Mouse (Mus musculus): ENCODE data around the gene Crispld2.

Gene Crispld2

DNA sequence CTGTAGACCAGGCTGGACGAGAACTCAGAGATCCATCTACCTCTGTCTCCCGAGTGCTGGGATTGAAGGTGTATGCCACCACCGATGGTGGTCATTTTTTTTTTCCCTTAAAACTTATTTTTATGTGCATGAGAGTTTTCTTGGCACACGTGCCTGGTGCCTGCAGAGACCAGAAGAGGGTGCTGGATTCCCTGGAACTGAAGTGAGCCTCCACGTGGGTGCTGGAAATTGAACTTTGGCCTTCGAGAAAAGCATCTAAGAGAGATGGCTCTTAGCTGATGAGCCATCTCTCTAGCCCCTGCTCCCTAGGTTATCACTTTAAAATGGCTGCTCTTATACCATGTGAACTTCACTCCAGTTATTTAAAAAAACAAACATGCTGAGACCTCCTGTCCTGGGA, 82.3 kb downstream of the Crispld2 start:
- peak; percentile 75 for DNase-seq

DNA sequence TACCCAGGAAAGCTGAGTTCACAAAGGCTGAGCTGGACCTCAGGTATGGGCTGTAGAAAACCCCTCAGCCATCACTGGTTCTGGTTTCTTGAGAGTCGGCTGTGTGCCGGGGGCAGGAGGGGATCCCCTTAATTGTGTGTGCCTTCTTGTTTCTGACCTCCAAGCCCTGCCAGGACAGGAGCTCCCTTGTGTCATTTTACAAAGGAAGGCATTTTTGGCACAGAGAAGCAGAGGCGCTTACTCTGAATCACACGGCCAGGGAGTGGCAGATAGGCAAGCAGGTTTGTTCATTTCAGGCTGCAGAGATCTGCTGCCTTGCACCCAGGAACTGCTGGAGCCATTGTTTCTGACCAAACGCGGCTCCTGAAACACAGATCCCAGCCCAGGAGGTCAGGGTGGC, 83.1 kb downstream of the Crispld2 start:
- DNase-seq: no peak

DNA sequence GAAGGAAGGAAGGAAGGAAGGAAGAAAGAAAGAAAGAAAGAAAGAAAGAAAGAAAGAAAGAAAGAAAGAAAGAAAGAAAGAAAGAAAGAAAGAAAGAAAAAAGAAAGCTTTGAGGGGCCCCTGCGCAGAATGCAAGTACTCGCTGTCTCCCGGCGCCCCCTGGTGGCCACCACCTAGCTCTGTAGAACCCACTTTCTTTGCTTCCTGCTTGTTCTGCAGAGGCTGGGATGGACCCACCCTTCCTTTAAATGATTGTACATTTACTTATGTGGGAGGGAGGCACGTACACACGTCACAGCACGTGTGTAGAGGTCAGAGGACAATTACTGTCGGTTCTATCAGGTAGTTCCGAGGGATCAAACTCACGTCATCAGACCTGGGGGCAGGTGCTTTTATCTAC, 85.8 kb downstream of the Crispld2 start:
- DNase-seq: peak; percentile 68

DNA sequence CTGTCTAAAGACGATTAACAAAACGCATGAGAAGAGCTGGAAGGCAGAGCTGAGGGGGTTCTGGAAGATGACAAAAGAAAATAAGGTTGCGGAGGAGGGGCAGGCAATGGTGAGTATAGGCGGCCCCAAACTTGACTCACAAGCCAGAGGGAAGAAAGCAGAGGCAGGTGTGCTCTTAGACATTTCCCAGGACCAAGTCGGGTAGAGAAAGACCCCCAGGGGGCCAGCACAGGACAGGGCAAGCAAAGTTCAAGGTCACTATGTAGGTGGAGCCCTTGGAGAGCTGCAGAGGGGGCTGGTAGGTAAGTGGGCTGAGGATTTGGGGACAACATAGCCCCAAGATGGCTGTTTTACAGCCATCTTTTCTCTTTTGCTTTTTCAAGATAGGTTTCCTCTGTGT, 87.1 kb downstream of the Crispld2 start:
- no peak for DNase-seq

DNA sequence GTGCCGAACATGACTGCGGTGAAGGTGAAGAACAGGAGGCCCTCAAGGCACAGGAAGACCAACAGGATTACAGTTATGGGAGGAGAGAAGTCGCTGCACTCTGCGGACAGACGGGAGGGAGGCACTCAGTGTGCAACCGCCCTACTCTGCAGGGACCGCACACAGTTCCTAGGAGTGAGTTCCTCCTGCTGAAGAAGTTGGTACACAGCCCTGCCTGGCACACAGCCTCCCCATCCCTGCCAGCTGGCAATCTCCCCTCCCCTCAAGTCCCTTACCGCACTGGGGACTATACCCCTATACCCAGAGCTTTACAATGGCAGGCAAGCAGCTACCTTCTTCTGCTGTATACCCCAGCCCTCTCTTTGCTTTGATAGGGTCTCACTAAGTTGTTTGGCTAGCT, 91.0 kb downstream of the Crispld2 start:
- no peak for DNase-seq

DNA sequence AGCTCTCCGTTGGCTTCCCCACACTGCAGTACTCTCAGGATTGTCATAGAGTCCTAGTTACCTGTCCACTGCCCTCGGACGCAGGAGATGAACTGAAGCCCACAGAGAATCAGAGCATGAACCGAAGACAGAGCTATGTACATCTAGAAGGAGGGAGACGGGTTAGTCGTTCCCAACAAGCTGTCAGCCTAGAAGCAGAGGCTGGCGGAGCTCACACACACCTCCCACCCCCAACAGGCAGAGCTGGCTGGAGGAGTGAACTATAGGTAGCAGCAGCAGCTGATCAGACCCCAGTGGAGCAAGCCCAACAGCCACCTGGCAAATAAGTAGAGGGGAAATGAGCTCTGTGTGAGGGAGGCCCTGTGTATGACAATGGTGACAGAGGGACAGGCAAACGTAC, 92.5 kb downstream of the Crispld2 start:
- no peak for DNase-seq

DNA sequence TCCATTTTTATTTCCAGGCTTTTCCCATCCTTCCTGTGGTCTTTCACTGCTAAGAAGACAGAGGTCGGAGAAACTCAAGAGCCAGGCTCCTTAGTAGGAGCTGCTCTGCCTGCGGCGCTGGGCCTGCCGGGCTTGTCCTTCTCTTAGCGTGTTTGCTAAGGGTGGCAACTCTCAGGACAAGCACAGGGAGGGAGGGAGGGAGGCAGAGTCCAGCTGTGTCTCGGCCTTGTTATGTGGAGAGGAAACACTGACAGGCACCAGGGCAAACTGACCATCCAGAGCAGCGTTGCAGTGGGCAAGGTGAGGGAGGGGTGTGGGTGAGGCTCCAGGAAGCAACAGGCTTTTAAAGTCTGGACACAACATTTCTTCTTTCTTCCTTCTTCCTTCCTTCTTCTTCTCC, 97.3 kb downstream of the Crispld2 start:
- DNase-seq: no peak

DNA sequence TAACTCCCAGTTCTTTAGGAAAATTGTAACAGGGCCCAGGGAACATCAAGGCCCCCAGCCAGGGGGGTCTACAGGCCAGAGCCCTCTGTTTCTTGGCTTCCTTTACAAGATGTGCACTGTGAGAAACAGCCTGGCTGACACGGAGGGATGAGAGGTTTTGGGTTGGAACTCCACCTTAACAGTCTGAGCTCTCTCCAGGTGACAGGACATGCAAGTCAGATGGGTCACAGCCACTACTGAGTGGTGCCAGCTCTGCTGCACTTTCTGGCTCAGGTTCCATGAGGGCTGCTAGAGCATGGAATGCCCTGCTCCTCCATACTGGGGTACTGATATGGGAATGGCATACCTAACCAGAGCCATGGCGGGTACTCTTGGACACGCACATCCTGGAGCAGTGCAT, 98.8 kb downstream of the Crispld2 start:
- DNase-seq: no peak

DNA sequence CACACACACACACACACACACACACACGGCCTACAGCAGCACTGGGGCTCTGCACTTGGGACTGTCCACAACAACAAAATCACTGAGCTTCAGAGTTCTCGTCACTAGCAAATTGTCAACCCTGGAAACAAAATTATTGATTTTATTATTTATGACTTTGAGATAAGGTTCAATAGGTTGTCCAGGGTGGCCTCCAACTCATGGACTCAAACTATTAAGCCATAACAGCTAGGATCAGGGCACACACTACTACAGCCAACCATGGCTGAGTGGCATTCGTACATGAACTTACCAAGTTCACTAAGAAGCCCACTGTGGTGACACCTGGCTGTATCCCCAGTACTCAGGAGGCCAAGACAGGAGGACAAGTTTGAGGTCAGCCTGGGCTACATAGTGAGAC, 100.9 kb downstream of the Crispld2 start:
- DNase-seq: no peak

DNA sequence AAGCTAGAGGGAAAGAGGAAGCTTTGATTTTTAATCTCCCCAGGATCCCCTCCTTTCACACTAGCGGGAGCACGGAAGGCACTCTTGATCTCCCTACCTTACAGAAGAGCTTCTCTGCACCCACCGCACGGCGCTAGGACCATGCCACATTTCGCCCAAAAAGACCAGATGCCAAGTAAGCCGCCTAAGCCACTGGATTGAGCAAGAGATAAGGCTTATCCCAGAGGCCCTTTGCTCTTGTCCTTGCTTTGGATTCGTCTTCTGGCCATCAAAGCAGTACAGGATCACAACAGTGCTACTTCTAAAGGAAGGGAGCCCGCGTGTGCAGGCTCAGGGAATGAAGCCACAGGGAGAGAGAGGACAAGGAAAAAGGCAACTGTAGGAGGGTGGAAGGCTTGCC, 102.6 kb downstream of the Crispld2 start:
- DNase-seq: no peak

DNA sequence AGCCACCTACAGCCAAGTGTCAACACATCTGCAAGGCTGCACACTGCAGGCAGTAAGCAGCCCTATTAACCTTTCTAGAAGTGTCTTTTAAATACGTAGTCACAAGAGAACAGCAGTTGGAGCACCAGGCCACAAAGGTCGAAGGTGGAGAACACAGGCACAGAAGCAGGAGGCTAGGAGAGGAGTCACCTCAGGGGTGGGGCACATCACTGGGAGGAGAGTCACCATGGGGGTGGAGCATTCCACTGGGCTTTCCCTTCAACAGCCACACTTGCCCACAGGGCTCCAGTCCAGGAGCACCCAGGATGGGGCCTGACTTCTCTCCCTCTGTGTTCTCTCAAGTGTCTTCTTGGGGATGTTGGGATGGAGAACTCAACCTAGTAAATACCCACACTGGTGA, 104.2 kb downstream of the Crispld2 start:
- DNase-seq: no peak

DNA sequence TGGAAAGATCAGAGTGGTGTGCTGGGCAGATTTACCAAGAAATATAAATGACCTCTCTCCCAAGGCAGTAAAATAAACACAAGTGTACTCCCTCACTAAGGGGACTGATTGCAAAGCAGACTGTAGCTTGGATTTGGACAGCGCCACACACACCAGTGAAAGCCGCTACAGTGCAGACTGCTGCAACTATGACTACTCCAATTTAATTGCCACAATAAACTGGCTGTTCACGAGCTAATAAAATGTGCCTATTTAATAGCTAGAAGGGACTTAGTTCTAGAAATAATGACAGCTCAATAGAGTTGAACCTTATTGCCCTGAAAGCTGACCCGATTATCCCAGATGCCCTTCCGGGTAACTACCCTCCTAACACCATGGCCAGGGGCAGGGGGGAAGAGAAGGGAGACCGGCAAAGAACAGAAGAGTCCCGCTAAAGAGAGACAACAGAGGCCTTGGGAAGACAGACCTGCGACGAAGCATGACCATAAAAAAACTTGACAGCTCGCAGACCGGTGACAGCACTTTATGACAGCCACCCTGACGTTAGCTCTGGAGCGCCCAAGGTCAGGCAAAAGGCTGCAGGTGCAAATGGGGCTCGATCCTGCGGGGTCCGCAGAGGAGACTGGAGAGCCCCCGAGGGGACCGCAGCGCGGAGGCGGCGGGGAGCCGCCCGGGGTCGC, 108.3 kb downstream of the Crispld2 start:
- DNase-seq: no peak

DNA sequence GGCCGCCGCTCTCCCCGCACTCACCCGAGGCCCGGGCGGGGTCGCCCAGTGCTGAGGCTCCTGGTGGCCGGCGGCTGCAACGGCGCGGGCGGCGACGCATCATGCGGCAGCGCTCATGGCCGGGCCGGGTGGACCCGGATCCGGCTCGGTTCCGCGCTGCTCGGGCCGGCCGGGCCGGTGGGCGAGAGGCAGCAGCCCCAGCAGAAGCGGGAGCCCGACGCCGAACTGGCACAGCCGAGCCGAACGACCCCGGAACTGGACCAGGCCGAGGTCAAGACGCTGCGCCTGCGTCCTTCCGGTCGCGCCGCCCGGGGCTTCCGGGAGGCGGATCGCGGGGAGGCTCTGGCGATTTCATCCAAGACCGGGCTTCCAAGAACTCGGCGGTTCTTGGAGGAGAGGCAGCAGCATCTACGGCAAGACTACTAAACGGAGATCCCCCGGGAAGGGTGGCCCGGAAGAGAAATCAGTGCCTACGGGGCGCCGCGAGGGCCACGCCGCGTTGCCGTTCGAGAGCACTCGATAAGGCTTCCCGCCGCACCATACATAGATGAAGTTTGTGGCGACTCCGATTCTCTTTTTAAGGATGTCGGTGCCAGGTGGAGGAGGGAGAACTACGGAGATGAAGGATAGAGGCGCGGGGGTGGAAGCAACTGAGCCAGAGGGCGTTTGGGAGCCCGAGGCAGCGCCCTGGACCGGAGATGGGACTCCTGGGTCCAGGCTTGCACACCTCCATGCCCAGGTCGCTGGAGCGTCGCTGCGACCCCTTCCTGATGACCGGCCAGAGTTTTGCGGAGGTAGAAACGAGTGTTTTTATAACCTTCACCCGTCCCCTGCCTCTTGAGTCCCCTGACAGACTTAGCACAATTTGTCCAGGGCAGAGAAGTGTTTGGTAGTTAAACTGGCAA, 109.1 kb downstream of the Crispld2 start, which contains the start of gene Zdhhc7:
Gene Zdhhc7, minus strand, starts transcription at position 415 of the 905 bp plus-strand sequence.
- DNase-seq: peak; percentile 81

All from kidney, adult 9 months (tissue).